Mouse (Mus musculus) ES-E14 (cell line): ENCODE measurements at regions not wholly inside any gene's neighbourhood (a gene's known extent, or its start where the extent isn't known, plus 50 kb on each side); places are given as distances from the start of the nearest gene placed in this dataset.

ENCODE experiments used
- HCFC1 ChIP-seq: IDR thresholded peaks from 2 replicates; pipeline ENCODE4 v1.6.1; 2012; ENCODE audit warnings: low read length, inconsistent platforms, borderline replicate concordance; ENCODE audit not compliant: insufficient read depth
- MAFK ChIP-seq: IDR thresholded peaks from 2 replicates; pipeline ENCODE4 v1.6.1; 2014; ENCODE audit warnings: mild to moderate bottlenecking, low read depth, low read length, inconsistent platforms; ENCODE audit not compliant: insufficient read depth
- ZC3H11A ChIP-seq: IDR thresholded peaks from 2 replicates; pipeline ENCODE4 v1.6.1; 2012; ENCODE audit warnings: low read depth, mild to moderate bottlenecking, inconsistent platforms, low read length, borderline replicate concordance

- TF ChIP-seq HCFC1 (no peak), ZC3H11A (no peak), MAFK (no peak)
Measured at GRCm38 (mm10) chr17:27255804-27256203, 51.5 kb upstream of the Lemd2 start.
